Mouse (Mus musculus) midbrain, postnatal 0 days (tissue): Measurements from ENCODE around the gene Gnao1. TPM values are rescaled to one million over a fixed set of nuclear protein-coding genes. Genes with fewer than 3 reads are reported as not detected.

Experiments
- ATAC-seq: fragments of 200-750 bp; cut with Nextera tagmentation; 2 replicates; pipeline ENCODE4 v1.8.0; 2017; ENCODE audit warnings: moderate number of reproducible peaks, mild to moderate bottlenecking, moderate TSS enrichment, moderate library complexity; ENCODE audit not compliant: low FRiP score
- DNase-seq: peaks from one replicate; pipeline ENCODE4 v3.0.0-alpha.2; 2015; ENCODE audit warnings: low spot score
- H3K27ac ChIP-seq: fragments of 300-500 bp; sonication (generic); 2 replicates; pipeline ENCODE4 v1.5.1; 2014; ENCODE audit warnings: low read depth, mild to moderate bottlenecking, low read length, mixed read lengths
- H3K27me3 ChIP-seq: fragments of 300-500 bp; sonication (generic); 2 replicates; pipeline ENCODE4 v1.6.1; 2014; ENCODE audit warnings: low read length, control low read depth, mixed read lengths; ENCODE audit not compliant: insufficient read depth
- H3K36me3 ChIP-seq: fragments of 300-500 bp; sonication (generic); 2 replicates; pipeline ENCODE4 v1.6.1; 2014; ENCODE audit warnings: low read length, control low read depth, mixed read lengths; ENCODE audit not compliant: insufficient read depth
- H3K4me1 ChIP-seq: fragments of 300-500 bp; sonication (generic); 2 replicates; pipeline ENCODE4 v1.6.1; 2014; ENCODE audit warnings: mild to moderate bottlenecking, control low read depth, antibody characterized with exemption, low read length, mixed read lengths; ENCODE audit not compliant: insufficient read depth
- H3K4me2 ChIP-seq: fragments of 300-500 bp; sonication (generic); 2 replicates; pipeline ENCODE4 v1.6.1; 2014; ENCODE audit warnings: low read depth, mild to moderate bottlenecking, low read length, mixed read lengths; ENCODE audit not compliant: poor library complexity, severe bottlenecking
- H3K4me3 ChIP-seq: fragments of 300-500 bp; sonication (generic); 2 replicates; pipeline ENCODE4 v1.5.1; 2014; ENCODE audit warnings: low read depth, mild to moderate bottlenecking, low read length, moderate library complexity
- H3K9ac ChIP-seq: fragments of 300-500 bp; sonication (generic); replicated peaks from 2 replicates; pipeline ENCODE4 v1.6.1; 2014; ENCODE audit warnings: mild to moderate bottlenecking, low read length, moderate library complexity, mixed read lengths; ENCODE audit not compliant: poor library complexity, severe bottlenecking
- H3K9me3 ChIP-seq: fragments of 300-500 bp; sonication (generic); 2 replicates; pipeline ENCODE4 v1.6.1; 2016; ENCODE audit warnings: low read length, control low read depth
- CTCF ChIP-seq: IDR thresholded peaks from 2 replicates; pipeline ENCODE4 v1.5.1; 2016; ENCODE audit warnings: antibody characterized with exemption, mild to moderate bottlenecking
- WGBS: fragments of 180-500 bp; shearing (Covaris S2); extraction: QIAGEN DNeasy Blood & Tissue Kit; methylation state at CpG from one replicate; pipeline ENCODE4 v1.1.7; 2014; 5-methylcytosine and 5-hydroxymethylcytosine counted together
- polyA plus RNA-seq: library from polyadenylated mRNA; unstranded; fragments of >200 nt; fragmentation: Nextera tagmentation; extraction: Ambion mirVana; gene quantifications from 2 replicates; pipeline ENCODE4 v1.2.1, GENCODE M21; 2015
- total RNA-seq: library from RNA; depleted of rRNA; stranded (reverse); fragments of >200 nt; gene quantifications from 2 replicates; pipeline ENCODE4 v1.2.3, GENCODE M21; 2014

Gene Gnao1
- total and polyA plus RNA-seq, 2 experiments from 2014 or later: 312 to 375 TPM

- H3K4me3 ChIP-seq: no peak overlapping the region
- no peaks in the 10 kb centered on the region for H3K9me3 ChIP-seq
- no peaks in the 10 kb centered on the region for H3K27me3 ChIP-seq
- H3K4me1 ChIP-seq: no peaks in the 10 kb centered on the region
- no peak for DNase-seq
- H3K9ac ChIP-seq: no peak overlapping the region
- H3K4me2 ChIP-seq: no peak overlapping the region
- no peak for TF ChIP-seq CTCF
- 74% methylated on average over 4 of the region's 4 CpGs for WGBS
- no peak for ATAC-seq
- no peaks in the 10 kb centered on the region for H3K36me3 ChIP-seq
- no peak overlapping the region for H3K27ac ChIP-seq
Measured at GRCm38 (mm10) chr8:93888150-93888676, 78.4 kb downstream of the Gnao1 start.

DNA sequence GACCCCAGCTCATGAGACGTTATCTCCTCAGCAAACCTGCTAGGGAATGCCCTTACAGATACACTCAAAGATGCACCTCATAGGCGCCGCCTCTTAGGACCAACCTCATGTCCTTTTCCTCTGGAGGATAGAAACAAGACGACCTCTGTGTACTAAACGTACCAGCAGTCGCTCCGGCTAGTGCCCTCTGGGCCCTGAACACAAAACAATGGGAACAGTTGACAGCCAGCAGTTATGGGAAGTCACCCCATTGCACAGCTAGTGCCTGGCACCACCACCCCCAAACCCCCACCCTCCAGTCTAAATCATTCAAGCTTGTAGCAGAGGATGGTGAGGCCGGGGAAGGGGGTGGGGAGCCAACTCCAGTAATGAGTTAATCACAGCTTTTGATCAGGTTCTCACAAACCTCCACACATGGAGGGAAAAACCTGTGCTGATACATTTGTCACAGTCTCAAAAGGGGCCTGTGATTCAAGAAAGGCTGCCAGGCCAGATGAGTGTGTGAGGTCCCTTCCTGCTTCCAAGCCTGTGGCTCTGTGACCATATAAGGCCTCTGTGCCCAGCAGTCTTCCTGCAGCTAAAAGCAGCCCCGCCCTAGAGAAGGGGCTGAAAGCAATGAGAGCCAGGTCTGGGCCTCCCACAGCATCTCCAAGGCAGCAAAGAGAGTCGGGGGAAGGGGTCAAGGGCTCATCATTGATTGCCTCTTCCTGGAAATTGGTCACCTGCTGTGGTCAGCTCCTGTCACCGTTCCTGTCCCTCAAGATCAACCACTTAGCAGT, 79.1 kb downstream of the Gnao1 start:
- Histone ChIP-seq H3K4me3 (no peak overlapping the region), H3K9me3 (no peaks in the 10 kb centered on the region), H3K4me2 (no peak overlapping the region), H3K27me3 (no peaks in the 10 kb centered on the region), H3K9ac (no peak overlapping the region), H3K36me3 (no peaks in the 10 kb centered on the region), H3K4me1 (no peaks in the 10 kb centered on the region), H3K27ac (no peak overlapping the region)
- 52% methylated on average over 11 of the region's 11 CpGs for WGBS
- DNase-seq (peak; percentile 55), ATAC-seq (no peak)
- TF ChIP-seq CTCF: no peak

GRCm38 (mm10) chr8:93893556-93893955, 83.8 kb downstream of the Gnao1 start:
- Histone ChIP-seq H3K4me2 (no peak overlapping the region), H3K27ac (no peak overlapping the region), H3K4me1 (no peaks in the 10 kb centered on the region), H3K9ac (no peak overlapping the region), H3K4me3 (no peak overlapping the region), H3K27me3 (no peaks in the 10 kb centered on the region), H3K9me3 (no peaks in the 10 kb centered on the region), H3K36me3 (peaks cover 27% of the 10 kb centered on the region)
- 74% methylated on average over 3 of the region's 3 CpGs for WGBS
- no peak for ATAC-seq
- DNase-seq: peak; percentile 49
- no peak for TF ChIP-seq CTCF

DNA sequence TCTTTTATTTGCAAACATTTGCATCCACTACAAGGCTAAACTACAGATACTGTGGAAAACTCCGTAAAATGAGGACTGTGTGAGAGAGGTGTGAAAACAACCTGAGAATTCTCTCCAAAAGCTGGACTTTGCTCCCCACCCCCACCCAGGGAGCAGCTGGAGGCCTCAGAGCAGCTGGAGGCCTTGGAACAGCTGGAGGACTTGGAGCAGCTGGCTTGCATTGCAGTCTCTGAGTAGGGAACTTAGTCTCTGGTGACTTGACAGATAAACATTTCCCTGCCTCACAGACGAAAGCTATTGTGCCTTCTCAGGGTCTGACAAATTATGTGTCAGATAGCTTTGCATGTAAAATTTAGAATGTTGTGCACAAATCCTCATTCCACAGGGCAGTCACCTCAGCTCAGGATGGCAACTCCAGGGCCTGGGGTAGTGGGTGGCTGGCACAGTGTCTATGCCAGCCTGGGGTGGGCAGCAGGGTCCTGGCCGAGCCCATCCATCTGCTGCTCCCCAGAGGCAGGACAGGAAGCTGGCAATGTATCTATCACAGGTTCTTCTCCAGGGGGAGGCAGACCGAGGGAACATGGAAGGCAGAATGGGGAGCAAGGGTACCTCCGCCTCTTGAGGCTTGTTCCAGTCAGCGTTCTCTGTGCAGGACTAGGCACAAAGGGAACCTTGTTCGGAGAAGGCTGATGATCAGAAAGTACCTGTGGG, 87.2 kb downstream of the Gnao1 start:
- Histone ChIP-seq H3K27me3 (no peaks in the 10 kb centered on the region), H3K4me3 (no peak overlapping the region), H3K27ac (no peak overlapping the region), H3K4me2 (no peak overlapping the region), H3K36me3 (peaks cover 37% of the 10 kb centered on the region), H3K9ac (no peak overlapping the region), H3K9me3 (no peaks in the 10 kb centered on the region), H3K4me1 (no peaks in the 10 kb centered on the region)
- no peak for TF ChIP-seq CTCF
- WGBS: 78% methylated on average over 7 of the region's 7 CpGs
- ATAC-seq (no peak), DNase-seq (no peak)

DNA sequence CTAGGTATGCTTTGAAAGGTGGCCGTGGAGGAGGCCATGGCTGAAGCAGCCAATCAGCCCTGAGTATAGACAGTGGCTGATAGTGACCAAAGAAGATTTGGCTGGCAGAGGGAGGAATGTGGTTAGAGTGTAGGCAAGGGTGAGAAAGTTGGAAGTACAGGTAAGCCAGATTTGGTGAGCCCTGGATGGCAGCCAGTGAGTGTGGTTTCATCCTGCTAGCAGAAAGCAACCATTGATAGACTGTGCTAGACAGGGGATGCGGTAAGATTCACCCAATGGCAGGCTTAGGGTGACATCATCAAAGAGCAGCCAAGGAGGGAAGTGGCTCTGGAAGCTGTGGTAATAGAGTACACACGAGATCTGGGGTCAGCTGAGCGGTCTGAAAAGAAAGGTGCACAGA, 88.8 kb downstream of the Gnao1 start:
- peaks cover 42% of the 10 kb centered on the region for H3K36me3 ChIP-seq
- H3K4me2 ChIP-seq: no peak overlapping the region
- H3K27me3 ChIP-seq: no peaks in the 10 kb centered on the region
- no peak overlapping the region for H3K4me3 ChIP-seq
- no peaks in the 10 kb centered on the region for H3K9me3 ChIP-seq
- 84% methylated on average over 4 of the region's 4 CpGs for WGBS
- DNase-seq (no peak), ATAC-seq (no peak)
- no peak overlapping the region for H3K9ac ChIP-seq
- H3K27ac ChIP-seq: no peak overlapping the region
- TF ChIP-seq CTCF: no peak
- no peaks in the 10 kb centered on the region for H3K4me1 ChIP-seq

- 66% methylated on average over 3 of the region's 3 CpGs for WGBS
- Histone ChIP-seq H3K4me1 (no peaks in the 10 kb centered on the region), H3K36me3 (peaks cover 27% of the 10 kb centered on the region), H3K9me3 (no peaks in the 10 kb centered on the region), H3K4me2 (no peak overlapping the region), H3K9ac (no peak overlapping the region), H3K4me3 (no peak overlapping the region), H3K27ac (no peak overlapping the region), H3K27me3 (no peaks in the 10 kb centered on the region)
- no peak for DNase-seq
- no peak for TF ChIP-seq CTCF
- no peak for ATAC-seq
Measured at GRCm38 (mm10) chr8:93902040-93902439, 92.3 kb downstream of the Gnao1 start.
